Mouse (Mus musculus) CH12.LX (cell line): ENCODE data around the gene Cldn8. TPM values are rescaled to one million over a fixed set of nuclear protein-coding genes. Genes with fewer than 3 reads are reported as not detected.

Source experiments
- DNase-seq: peaks from one replicate; pipeline ENCODE4 v3.0.0-alpha.2; 2013; ENCODE audit errors: extremely low read depth
- H3K27ac ChIP-seq: 2 replicates; pipeline ENCODE4 v1.5.1; 2012; ENCODE audit warnings: low read depth, mild to moderate bottlenecking, control low read depth, moderate library complexity; ENCODE audit not compliant: insufficient read depth
- H3K27me3 ChIP-seq: replicated peaks from 2 replicates; pipeline ENCODE3; 2012; ENCODE audit warnings: inconsistent platforms
- H3K36me3 ChIP-seq, 2 experiments: replicated peaks in 1 of 2; 2 replicates each; pipeline versions ENCODE3 to v1.6.1; 2012; ENCODE audit warnings: inconsistent platforms in 1 of 2, low read length in 1 of 2, mild to moderate bottlenecking in 1 of 2, mixed read lengths in 1 of 2, moderate library complexity in 1 of 2; ENCODE audit not compliant: control insufficient read depth in 1 of 2, insufficient read depth in 1 of 2
- H3K4me1 ChIP-seq, 2 experiments: 2 replicates each; pipeline ENCODE4 v1.6.1; 2012; ENCODE audit warnings: inconsistent platforms in 1 of 2, moderate library complexity in 1 of 2; ENCODE audit not compliant: insufficient read depth in 2 of 2, control insufficient read depth in 1 of 2
- H3K4me2 ChIP-seq: 2 replicates; pipeline ENCODE4 v1.6.1; 2012; ENCODE audit warnings: low read depth, mild to moderate bottlenecking, control low read depth; ENCODE audit not compliant: poor library complexity, insufficient read depth, severe bottlenecking
- H3K4me3 ChIP-seq, 3 experiments: fragments of 150-350 bp in 1 of 3; sonication (generic) in 1 of 3; replicated peaks in 1 of 3; 2 replicates each; pipeline versions ENCODE3 to v1.5.1; 2011 to 2012; ENCODE audit warnings: low read depth in 2 of 3, low read length in 2 of 3, mild to moderate bottlenecking in 2 of 3, moderate library complexity in 2 of 3, control low read depth in 1 of 3, improper control_type of control experiment in 1 of 3, inconsistent platforms in 1 of 3, mixed read lengths in 1 of 3; ENCODE audit not compliant: poor library complexity in 1 of 3
- H3K79me2 ChIP-seq: replicated peaks from 2 replicates; pipeline ENCODE4 v1.6.1; 2012; ENCODE audit warnings: mild to moderate bottlenecking, moderate library complexity; ENCODE audit not compliant: control insufficient read depth, poor library complexity, insufficient read depth, severe bottlenecking; ENCODE audit errors: extremely low read depth
- H3K9ac ChIP-seq: 2 replicates; pipeline ENCODE4 v1.6.1; 2012; ENCODE audit warnings: low read depth, mild to moderate bottlenecking, control low read depth, moderate library complexity; ENCODE audit not compliant: insufficient read depth
- H3K9me3 ChIP-seq: replicated peaks from 2 replicates; pipeline ENCODE3; 2012; ENCODE audit warnings: low read length, inconsistent platforms, mixed read lengths
- CHD2 ChIP-seq: IDR thresholded peaks from 2 replicates; pipeline ENCODE4 v1.6.1; 2011; ENCODE audit warnings: low read length, improper control_type of control experiment
- CTCF ChIP-seq, 2 experiments: IDR thresholded peaks in 1 of 2; conservative IDR thresholded peaks in 1 of 2; 2 replicates each; pipeline ENCODE4 v1.5.1; 2011 to 2012; ENCODE audit warnings: low read depth in 2 of 2, low read length in 2 of 2, improper control_type of control experiment in 1 of 2, inconsistent platforms in 1 of 2, mild to moderate bottlenecking in 1 of 2, moderate library complexity in 1 of 2
- E2F4 ChIP-seq: IDR thresholded peaks from 2 replicates; pipeline ENCODE4 v1.6.1; 2011; ENCODE audit warnings: low read depth, low read length, improper control_type of control experiment; ENCODE audit not compliant: insufficient replicate concordance
- JUND ChIP-seq: conservative IDR thresholded peaks from 2 replicates; pipeline ENCODE4 v1.6.1; 2011; ENCODE audit warnings: low read depth, low read length, improper control_type of control experiment
- KAT2A ChIP-seq: IDR thresholded peaks from 2 replicates; pipeline ENCODE4 v1.6.1; 2012; ENCODE audit warnings: low read length, improper control_type of control experiment, inconsistent platforms; ENCODE audit not compliant: insufficient replicate concordance
- MAFK ChIP-seq: IDR thresholded peaks from 2 replicates; pipeline ENCODE4 v1.6.1; 2011; ENCODE audit warnings: low read length, improper control_type of control experiment; ENCODE audit not compliant: insufficient replicate concordance
- MAZ ChIP-seq: IDR thresholded peaks from 2 replicates; pipeline ENCODE4 v1.6.1; 2012; ENCODE audit warnings: low read depth, mild to moderate bottlenecking, inconsistent platforms, low read length, improper control_type of control experiment, moderate library complexity
- MEF2A ChIP-seq: IDR thresholded peaks from 2 replicates; pipeline ENCODE4 v1.6.1; 2014; ENCODE audit warnings: low read depth, mild to moderate bottlenecking, inconsistent platforms, low read length, improper control_type of control experiment, borderline replicate concordance
- MXI1 ChIP-seq: IDR thresholded peaks from 2 replicates; pipeline ENCODE4 v1.6.1; 2011; ENCODE audit warnings: mild to moderate bottlenecking, low read depth, low read length, improper control_type of control experiment
- MYC ChIP-seq: IDR thresholded peaks from 2 replicates; pipeline ENCODE4 v1.6.1; 2011; ENCODE audit warnings: low read depth, mild to moderate bottlenecking, improper control_type of control experiment, low read length
- POLR2A ChIP-seq: IDR thresholded peaks from 2 replicates; pipeline ENCODE4 v1.6.1; 2011; ENCODE audit warnings: low read depth, mild to moderate bottlenecking, improper control_type of control experiment, low read length
- POLR2AphosphoS2 ChIP-seq: IDR thresholded peaks from 2 replicates; pipeline ENCODE4 v1.6.1; 2011; ENCODE audit warnings: low read depth, low read length, improper control_type of control experiment
- TBP ChIP-seq: conservative IDR thresholded peaks from 2 replicates; pipeline ENCODE4 v1.6.1; 2011; ENCODE audit warnings: low read depth, low read length, improper control_type of control experiment
- TCF12 ChIP-seq: IDR thresholded peaks from 2 replicates; pipeline ENCODE4 v1.6.1; 2014; ENCODE audit warnings: low read depth, mild to moderate bottlenecking, inconsistent platforms, low read length, improper control_type of control experiment
- UBTF ChIP-seq: IDR thresholded peaks from 2 replicates; pipeline ENCODE4 v1.6.1; 2012; ENCODE audit warnings: low read depth, mild to moderate bottlenecking, inconsistent platforms, low read length, improper control_type of control experiment, moderate library complexity
- USF1 ChIP-seq: IDR thresholded peaks from 2 replicates; pipeline ENCODE4 v1.6.1; 2014; ENCODE audit warnings: low read depth, mild to moderate bottlenecking, inconsistent platforms, low read length, improper control_type of control experiment
- ZKSCAN1 ChIP-seq: IDR thresholded peaks from 2 replicates; pipeline ENCODE4 v1.6.1; 2012; ENCODE audit warnings: low read depth, inconsistent platforms, low read length, improper control_type of control experiment, borderline replicate concordance
- dilution Hi-C: fragments of 300-500 bp; cut with MboI; formaldehyde crosslinking; loops from 2 replicates; pipeline ENCODE4 v1.14.3; 2020; ENCODE audit warnings: low sequenced_read_pairs; ENCODE audit not compliant: extremely low pct_unique_long_range_greater_than_20kb, extremely low pct_ligation_motif_present
- in situ Hi-C: fragments of 300-500 bp; cut with MboI; formaldehyde crosslinking; loops from 3 replicates; pipeline ENCODE4 v1.14.3; 2019; ENCODE audit warnings: low sequenced_read_pairs, low pct_ligation_motif_present, low pct_unique_long_range_greater_than_20kb, mixed read lengths
- polyA plus RNA-seq: library from polyadenylated mRNA; unstranded; fragments of >175 nt; gene quantifications from 2 replicates; pipeline ENCODE4 v1.2.1, GENCODE M21; 2012; ENCODE audit warnings: low read depth; ENCODE audit not compliant: insufficient read length
- total RNA-seq, 2 experiments: library from RNA; depleted of rRNA; stranded (reverse); fragments of 300-350 nt in 1 of 2; fragments of >200 nt in 1 of 2; gene quantifications; 2 replicates each; pipeline ENCODE4 v1.2.3; 2012 to 2014

Gene Cldn8
- total and polyA plus RNA-seq, 3 experiments = not detected

GRCm38 (mm10) chr16:88542488-88542887 is 20.5 kb downstream of the Cldn8 start:
- H3K27ac ChIP-seq = no peak overlapping the region
- TF ChIP-seq CTCF (conservative IDR thresholded peaks at IDR 0.05 in 1 of 2, IDR thresholded peaks at IDR 0.05 in 1 of 2; ENCODE audit: low read depth in 2 of 2, low read length in 2 of 2) (peak in 1 of 2 experiments; percentile 32; a peak in 2 of 4 replicates), MYC (no peak), MAZ (no peak)
- in situ Hi-C loops = no loop called here
- no peaks in the 10 kb centered on the region for H3K27me3 ChIP-seq
- peak; percentile 4 for DNase-seq
- no peak overlapping the region for H3K4me2 ChIP-seq
- dilution Hi-C loops = no loop called here
- H3K4me3 ChIP-seq = no peak overlapping the region
- H3K79me2 ChIP-seq = no peaks in the 10 kb centered on the region
- H3K4me1 ChIP-seq = no peaks in the 10 kb centered on the region
- H3K9me3 ChIP-seq = peaks cover 49% of the 10 kb centered on the region
- H3K36me3 ChIP-seq = no peaks in the 10 kb centered on the region
- no peak overlapping the region for H3K9ac ChIP-seq

- H3K9ac ChIP-seq = no peak overlapping the region
- TF ChIP-seq CTCF (conservative IDR thresholded peaks at IDR 0.05 in 1 of 2, IDR thresholded peaks at IDR 0.05 in 1 of 2; ENCODE audit: low read depth in 2 of 2, low read length in 2 of 2) = no peak
- no peak for TF ChIP-seq CHD2
- no peak for TF ChIP-seq TCF12
- no peak for TF ChIP-seq TBP
- no peak for TF ChIP-seq MAFK
- no peak for TF ChIP-seq ZKSCAN1
- TF ChIP-seq POLR2A = no peak
- no peak for TF ChIP-seq MYC
- no peak for TF ChIP-seq MXI1
- no peak for TF ChIP-seq USF1
- no peak for TF ChIP-seq JUND
- no peak for TF ChIP-seq MEF2A
- TF ChIP-seq POLR2AphosphoS2 = no peak
- no peak for TF ChIP-seq KAT2A
- TF ChIP-seq UBTF = no peak
- no peak for TF ChIP-seq E2F4
- no peaks in the 10 kb centered on the region for H3K27me3 ChIP-seq
- H3K79me2 ChIP-seq = no peaks in the 10 kb centered on the region
- H3K27ac ChIP-seq = no peak overlapping the region
- H3K9me3 ChIP-seq = peaks cover 54% of the 10 kb centered on the region
- in situ Hi-C loops (no loop called here), dilution Hi-C loops (no loop called here)
- no peaks in the 10 kb centered on the region for H3K36me3 ChIP-seq
- no peak for DNase-seq
- no peak overlapping the region for H3K4me2 ChIP-seq
- no peaks in the 10 kb centered on the region for H3K4me1 ChIP-seq
- H3K4me3 ChIP-seq = no peak overlapping the region
Observed at GRCm38 (mm10) chr16:88539841-88540487, 23.0 kb downstream of the Cldn8 start.
